Mouse (Mus musculus): Measurements from ENCODE around the gene Rasl11b.
A peak's percentile ranks its signal among the peaks of the same experiment; 100 is the strongest.

Rasl11b gene

GRCm38 (mm10) chr5:74194841-74195613 is at the start of gene Rasl11b:
Gene Rasl11b, plus strand, starts transcription at chr5:74195286.
- peak; percentile 97 for DNase-seq

- DNase-seq = no peak
Measured at GRCm38 (mm10) chr5:74147631-74148030, 47.5 kb upstream of the Rasl11b start.

- no peak for DNase-seq
Measured at GRCm38 (mm10) chr5:74149975-74150374, 45.1 kb upstream of the Rasl11b start.

- no peak for DNase-seq
Measured at GRCm38 (mm10) chr5:74151774-74152173, 43.3 kb upstream of the Rasl11b start.

- DNase-seq = no peak
Measured at GRCm38 (mm10) chr5:74155860-74156351, 39.2 kb upstream of the Rasl11b start.

- DNase-seq = no peak
Measured at GRCm38 (mm10) chr5:74158929-74159632, 36.0 kb upstream of the Rasl11b start.

- peak; percentile 15 for DNase-seq
Measured at GRCm38 (mm10) chr5:74159906-74160305, 35.2 kb upstream of the Rasl11b start.

GRCm38 (mm10) chr5:74160349-74160748 is 34.7 kb upstream of the Rasl11b start:
- DNase-seq = no peak

GRCm38 (mm10) chr5:74161297-74161926 is 33.7 kb upstream of the Rasl11b start:
- peak; percentile 75 for DNase-seq

- no peak for DNase-seq
Measured at GRCm38 (mm10) chr5:74162013-74162412, 33.1 kb upstream of the Rasl11b start.

- DNase-seq = peak; percentile 54
Measured at GRCm38 (mm10) chr5:74163141-74163540, 31.9 kb upstream of the Rasl11b start.

- no peak for DNase-seq
Measured at GRCm38 (mm10) chr5:74164547-74164946, 30.5 kb upstream of the Rasl11b start.

- DNase-seq = no peak
Measured at GRCm38 (mm10) chr5:74166642-74167041, 28.4 kb upstream of the Rasl11b start.

GRCm38 (mm10) chr5:74168085-74168484 is 27.0 kb upstream of the Rasl11b start:
- DNase-seq = no peak

GRCm38 (mm10) chr5:74171768-74172167 is 23.3 kb upstream of the Rasl11b start:
- peak; percentile 41 for DNase-seq

- DNase-seq = peak; percentile 49
Measured at GRCm38 (mm10) chr5:74172208-74172607, 22.9 kb upstream of the Rasl11b start.

GRCm38 (mm10) chr5:74173162-74173844 is 21.8 kb upstream of the Rasl11b start:
- peak; percentile 57 for DNase-seq

GRCm38 (mm10) chr5:74175526-74176270 is 19.4 kb upstream of the Rasl11b start:
- DNase-seq = peak; percentile 46

GRCm38 (mm10) chr5:74180216-74180615 is 14.9 kb upstream of the Rasl11b start:
- DNase-seq = no peak

- DNase-seq = no peak
Measured at GRCm38 (mm10) chr5:74183118-74183517, 12.0 kb upstream of the Rasl11b start.

GRCm38 (mm10) chr5:74184607-74185006 is 10.5 kb upstream of the Rasl11b start:
- no peak for DNase-seq

- no peak for DNase-seq
Measured at GRCm38 (mm10) chr5:74188076-74188475, 7.0 kb upstream of the Rasl11b start.

All from kidney, postnatal 14 days (tissue).